Mouse (Mus musculus) hindbrain, postnatal 0 days (tissue): ENCODE results near the gene Cpeb2. TPM values are rescaled to one million over a fixed set of nuclear protein-coding genes. Genes with fewer than 3 reads are reported as not detected.
A peak's percentile ranks its signal among the peaks of the same experiment; 100 is the strongest.

ENCODE experiments used
- ATAC-seq: fragments of 200-750 bp; cut with Nextera tagmentation; 2 replicates; pipeline ENCODE4 v1.8.0; 2017; ENCODE audit warnings: mild to moderate bottlenecking, moderate TSS enrichment, moderate library complexity
- DNase-seq: peaks from one replicate; pipeline ENCODE4 v3.0.0-alpha.2; 2015; ENCODE audit warnings: low spot score
- H3K27ac ChIP-seq: fragments of 300-500 bp; sonication (generic); 2 replicates; pipeline ENCODE4 v1.5.1; 2014; ENCODE audit warnings: mild to moderate bottlenecking
- H3K27me3 ChIP-seq: fragments of 300-500 bp; sonication (generic); 2 replicates; pipeline ENCODE4 v1.6.1; 2014; ENCODE audit warnings: low read length, mixed read lengths; ENCODE audit not compliant: insufficient read depth
- H3K36me3 ChIP-seq: fragments of 300-500 bp; sonication (generic); 2 replicates; pipeline ENCODE4 v1.6.1; 2014; ENCODE audit warnings: low read length, mixed read lengths; ENCODE audit not compliant: insufficient read depth
- H3K4me1 ChIP-seq: fragments of 300-500 bp; sonication (generic); 2 replicates; pipeline ENCODE4 v1.6.1; 2014; ENCODE audit warnings: antibody characterized with exemption, low read length, mixed read lengths; ENCODE audit not compliant: insufficient read depth
- H3K4me2 ChIP-seq: fragments of 300-500 bp; sonication (generic); 2 replicates; pipeline ENCODE4 v1.6.1; 2014; ENCODE audit warnings: low read depth, mild to moderate bottlenecking, low read length, moderate library complexity, mixed read lengths
- H3K4me3 ChIP-seq: fragments of 300-500 bp; sonication (generic); 2 replicates; pipeline ENCODE4 v1.5.1; 2014; ENCODE audit warnings: low read length
- H3K9ac ChIP-seq: fragments of 300-500 bp; sonication (generic); replicated peaks from 2 replicates; pipeline ENCODE4 v1.6.1; 2014; ENCODE audit warnings: mild to moderate bottlenecking, low read length, moderate library complexity, mixed read lengths
- H3K9me3 ChIP-seq: fragments of 300-500 bp; sonication (generic); 2 replicates; pipeline ENCODE4 v1.6.1; 2016; ENCODE audit warnings: low read length, mixed read lengths
- CTCF ChIP-seq: IDR thresholded peaks from 2 replicates; pipeline ENCODE4 v1.5.1; 2016; ENCODE audit warnings: antibody characterized with exemption, control low read depth, low read depth
- WGBS: fragments of 180-500 bp; shearing (Covaris S2); extraction: QIAGEN DNeasy Blood & Tissue Kit; methylation state at CpG from one replicate; pipeline ENCODE4 v1.1.7; 2014; 5-methylcytosine and 5-hydroxymethylcytosine counted together
- polyA plus RNA-seq: library from polyadenylated mRNA; unstranded; fragments of >200 nt; fragmentation: Nextera tagmentation; extraction: Ambion mirVana; gene quantifications from 2 replicates; pipeline ENCODE4 v1.2.1, GENCODE M21; 2015
- total RNA-seq: library from RNA; depleted of rRNA; stranded (reverse); fragments of >200 nt; gene quantifications from 2 replicates; pipeline ENCODE4 v1.2.3, GENCODE M21; 2014

The Cpeb2 gene
- total and polyA plus RNA-seq, 2 experiments from 2014 or later, result 14.9 to 26.2 TPM

DNA sequence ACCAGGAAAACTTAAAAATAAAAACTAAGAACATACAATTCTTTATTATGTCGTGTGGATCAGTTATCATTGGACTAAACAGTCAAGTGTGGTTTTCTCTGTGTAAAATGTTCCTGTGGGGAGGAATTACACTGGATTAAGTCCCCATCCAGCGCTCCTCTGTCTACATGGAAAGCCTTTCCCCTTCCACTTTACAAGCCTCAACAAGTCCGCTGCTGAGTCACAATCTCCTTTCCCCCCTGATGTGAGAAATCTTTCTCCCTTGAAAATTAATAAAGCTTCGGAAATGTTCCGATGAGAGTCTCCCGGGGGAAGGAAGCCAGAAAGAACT is 856 bp upstream of the Cpeb2 start:
- Histone ChIP-seq H3K9ac (peak overlapping the region; percentile 97), H3K27me3 (no peaks in the 10 kb centered on the region), H3K36me3 (no peaks in the 10 kb centered on the region), H3K9me3 (no peaks in the 10 kb centered on the region), H3K27ac (peak overlapping the region; percentile 99), H3K4me2 (peak overlapping the region; percentile 87), H3K4me1 (no peaks in the 10 kb centered on the region), H3K4me3 (peak overlapping the region; percentile 99)
- no peak for TF ChIP-seq CTCF
- 3% methylated on average over 6 of the region's 6 CpGs for WGBS
- DNase-seq (no peak), ATAC-seq (no peak)

- peak; percentile 60 for ATAC-seq
- H3K4me1 ChIP-seq, result no peaks in the 10 kb centered on the region
Measured at GRCm38 (mm10) chr5:43233316-43234181, 579 bp downstream of the Cpeb2 start.

GRCm38 (mm10) chr5:43234321-43235185 is 1.6 kb downstream of the Cpeb2 start:
- peak overlapping the region; percentile 97 for H3K9ac ChIP-seq
- H3K27me3 ChIP-seq, result no peaks in the 10 kb centered on the region
- WGBS, result under 1% methylated on average over 71 of the region's 113 CpGs
- H3K9me3 ChIP-seq, result no peaks in the 10 kb centered on the region
- no peaks in the 10 kb centered on the region for H3K4me1 ChIP-seq
- peak overlapping the region; percentile 99 for H3K27ac ChIP-seq
- no peaks in the 10 kb centered on the region for H3K36me3 ChIP-seq
- TF ChIP-seq CTCF, result no peak
- peak overlapping the region; percentile 99 for H3K4me3 ChIP-seq
- DNase-seq, result peak; percentile 63
- H3K4me2 ChIP-seq, result peak overlapping the region; percentile 87
- ATAC-seq, result peak; percentile 24

More at GRCm38 (mm10) chr5:43233316-43234181, 579 bp downstream of the Cpeb2 start:
- H3K9me3 ChIP-seq, result no peaks in the 10 kb centered on the region
- peak; percentile 83 for DNase-seq
- H3K4me3 ChIP-seq, result peak overlapping the region; percentile 99
- no peaks in the 10 kb centered on the region for H3K36me3 ChIP-seq
- H3K4me2 ChIP-seq, result peak overlapping the region; percentile 87
- H3K9ac ChIP-seq, result peak overlapping the region; percentile 97
- TF ChIP-seq CTCF, result no peak
- H3K27ac ChIP-seq, result peak overlapping the region; percentile 99
- H3K27me3 ChIP-seq, result no peaks in the 10 kb centered on the region
- 2% methylated on average over 75 of the region's 101 CpGs for WGBS

- Histone ChIP-seq H3K36me3 (no peaks in the 10 kb centered on the region), H3K9ac (peak overlapping the region; percentile 97), H3K4me1 (no peaks in the 10 kb centered on the region), H3K4me3 (peak overlapping the region; percentile 99), H3K27me3 (no peaks in the 10 kb centered on the region), H3K4me2 (peak overlapping the region; percentile 87), H3K27ac (peak overlapping the region; percentile 99), H3K9me3 (no peaks in the 10 kb centered on the region)
- WGBS, result 1% methylated on average over 26 of the region's 27 CpGs
- no peak for TF ChIP-seq CTCF
- ATAC-seq, result no peak
- peak; percentile 62 for DNase-seq
Measured at GRCm38 (mm10) chr5:43235186-43235785, 2.3 kb downstream of the Cpeb2 start.

DNA sequence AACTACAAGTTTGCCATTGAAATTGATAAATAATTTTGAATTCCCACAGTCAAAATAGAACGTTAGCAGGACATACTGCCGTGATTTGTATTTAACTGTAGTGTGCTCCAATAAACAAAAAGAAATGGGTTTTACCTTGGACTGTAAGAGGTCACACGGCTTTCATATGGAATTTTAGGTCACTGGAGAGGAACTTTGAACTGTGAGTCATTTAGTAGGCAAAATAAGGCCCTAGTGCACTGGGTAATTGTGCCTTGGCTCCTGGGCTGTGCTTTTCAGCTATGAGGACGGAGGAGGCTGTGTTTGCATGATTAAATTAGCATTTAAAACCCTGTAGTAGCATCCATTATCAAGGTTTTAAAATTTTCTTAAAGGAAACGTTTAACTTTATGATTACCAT is 3.0 kb downstream of the Cpeb2 start:
- Histone ChIP-seq H3K27ac (0 out of 2 replicates have a peak overlapping the region, but pooled peaks have one; percentile 99), H3K9me3 (no peaks in the 10 kb centered on the region), H3K36me3 (no peaks in the 10 kb centered on the region), H3K4me1 (no peaks in the 10 kb centered on the region; the same call in 1 of the 2 replicates), H3K4me3 (peak overlapping the region; percentile 99), H3K27me3 (no peaks in the 10 kb centered on the region), H3K4me2 (peak overlapping the region; percentile 87), H3K9ac (peak overlapping the region; percentile 97)
- ATAC-seq (no peak), DNase-seq (no peak)
- TF ChIP-seq CTCF, result no peak
- 13% methylated on average over 5 of the region's 5 CpGs for WGBS

DNA sequence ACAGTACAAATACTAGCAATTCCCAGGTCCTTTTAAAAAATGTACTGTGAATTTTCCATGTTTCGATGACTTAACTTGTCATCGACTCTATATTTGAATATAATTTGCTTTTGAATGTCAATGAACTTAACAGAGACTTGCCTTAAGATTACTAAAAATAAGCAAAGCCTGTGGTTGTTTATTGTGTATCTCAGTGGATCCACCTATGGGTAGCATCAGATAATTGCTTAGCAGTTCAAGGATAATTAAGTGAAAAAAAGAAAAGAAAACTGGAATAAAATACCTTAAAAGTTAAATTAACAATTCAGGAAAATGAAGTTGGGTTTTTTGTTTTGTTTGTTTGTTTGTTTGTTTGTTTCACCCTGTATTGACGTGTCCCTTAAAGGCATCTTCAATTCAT is 3.5 kb downstream of the Cpeb2 start:
- ATAC-seq (no peak), DNase-seq (peak; percentile 62)
- Histone ChIP-seq H3K27ac (no peak overlapping the region), H3K9ac (no peak overlapping the region), H3K4me2 (peak overlapping the region; percentile 87), H3K4me1 (no peaks in the 10 kb centered on the region; the same call in 1 of the 2 replicates), H3K27me3 (no peaks in the 10 kb centered on the region), H3K36me3 (no peaks in the 10 kb centered on the region), H3K4me3 (peak overlapping the region; percentile 99), H3K9me3 (no peaks in the 10 kb centered on the region)
- WGBS, result 46% methylated on average over 3 of the region's 3 CpGs
- TF ChIP-seq CTCF, result peak; percentile 66
